Mouse (Mus musculus): ENCODE measurements around the gene Setd3.
A peak's percentile ranks its signal among the peaks of the same experiment; 100 is the strongest.

The Setd3 gene

GRCm38 (mm10) chr12:108203895-108204294 lies 24.8 kb upstream of the Setd3 start:
- no peak for DNase-seq (ENCODE audit: low read depth, low spot score)

- DNase-seq (ENCODE audit: low read depth, low spot score), result no peak
These were observed 21.0 kb upstream of the Setd3 start for GRCm38 (mm10) chr12:108200094-108200493.

GRCm38 (mm10) chr12:108198447-108198846 lies 19.3 kb upstream of the Setd3 start:
- DNase-seq (ENCODE audit: low read depth, low spot score), result no peak

GRCm38 (mm10) chr12:108195761-108196160 lies 16.6 kb upstream of the Setd3 start:
- no peak for DNase-seq (ENCODE audit: low read depth, low spot score)

GRCm38 (mm10) chr12:108193878-108194277 lies 14.8 kb upstream of the Setd3 start:
- DNase-seq (ENCODE audit: low read depth, low spot score), result no peak

GRCm38 (mm10) chr12:108187541-108188091 lies 8.5 kb upstream of the Setd3 start:
- DNase-seq (ENCODE audit: low read depth, low spot score), result peak; percentile 81

GRCm38 (mm10) chr12:108181716-108182115 lies 2.6 kb upstream of the Setd3 start:
- DNase-seq (ENCODE audit: low read depth, low spot score), result peak; percentile 54

- DNase-seq (ENCODE audit: low read depth, low spot score), result peak; percentile 100
These were observed 480 bp upstream of the Setd3 start, which contains the start of gene Ccnk for GRCm38 (mm10) chr12:108179321-108180266. Gene Ccnk (plus strand): TSS chr12:108179579.

GRCm38 (mm10) chr12:108178331-108179245 lies 526 bp downstream of the Setd3 start:
- DNase-seq (ENCODE audit: low read depth, low spot score), result peak; percentile 29

- no peak for DNase-seq (ENCODE audit: low read depth, low spot score)
These were observed 2.7 kb downstream of the Setd3 start for GRCm38 (mm10) chr12:108176366-108176765.

GRCm38 (mm10) chr12:108174606-108175505 lies 4.3 kb downstream of the Setd3 start:
- DNase-seq (ENCODE audit: low read depth, low spot score), result no peak

- DNase-seq (ENCODE audit: low read depth, low spot score), result no peak
These were observed 6.5 kb downstream of the Setd3 start for GRCm38 (mm10) chr12:108172639-108173038.

- DNase-seq (ENCODE audit: low read depth, low spot score), result no peak
These were observed 7.8 kb downstream of the Setd3 start for GRCm38 (mm10) chr12:108171336-108171735.

GRCm38 (mm10) chr12:108170467-108170866 lies 8.6 kb downstream of the Setd3 start:
- DNase-seq (ENCODE audit: low read depth, low spot score), result no peak

- DNase-seq (ENCODE audit: low read depth, low spot score), result no peak
These were observed 10.2 kb downstream of the Setd3 start for GRCm38 (mm10) chr12:108168909-108169308.

GRCm38 (mm10) chr12:108163706-108164105 lies 15.4 kb downstream of the Setd3 start:
- no peak for DNase-seq (ENCODE audit: low read depth, low spot score)

- no peak for DNase-seq (ENCODE audit: low read depth, low spot score)
These were observed 17.1 kb downstream of the Setd3 start for GRCm38 (mm10) chr12:108162036-108162435.

GRCm38 (mm10) chr12:108159863-108160262 lies 19.3 kb downstream of the Setd3 start:
- DNase-seq (ENCODE audit: low read depth, low spot score), result no peak

- no peak for DNase-seq (ENCODE audit: low read depth, low spot score)
These were observed 26.4 kb downstream of the Setd3 start for GRCm38 (mm10) chr12:108152743-108153142.

- DNase-seq (ENCODE audit: low read depth, low spot score), result no peak
These were observed 29.4 kb downstream of the Setd3 start for GRCm38 (mm10) chr12:108149764-108150163.

- no peak for DNase-seq (ENCODE audit: low read depth, low spot score)
These were observed 33.9 kb downstream of the Setd3 start for GRCm38 (mm10) chr12:108145198-108145597.
